Mouse (Mus musculus) left cerebral cortex, postnatal 10 days (tissue): Measurements from ENCODE around the gene Arl15. TPM values are rescaled to one million over a fixed set of nuclear protein-coding genes. Genes with fewer than 3 reads are reported as not detected.

Experiments used
- DNase-seq, 2 experiments: peaks; one replicate each; pipeline ENCODE4 v3.0.0; 2021 to 2022; ENCODE audit warnings: low spot score in 2 of 2, mixed read lengths in 1 of 2; ENCODE audit errors: extremely low spot score in 1 of 2
- intact Hi-C: fragments of 180-260 bp; cut with DNase I; formaldehyde crosslinking; loops from one replicate; pipeline ENCODE4 v1.15.1; 2025
- total RNA-seq, 2 experiments: library from RNA; stranded (reverse); gene quantifications; 2 replicates each; pipeline ENCODE4 v1.2.3; 2021

Arl15 gene
- total RNA-seq, 2 experiments from 2014 or later: 53.8 to 59.3 TPM

GRCm38 (mm10) chr13:114189441-114189840 lies 395.1 kb downstream of the Arl15 start:
- DNase-seq: no peak

DNA sequence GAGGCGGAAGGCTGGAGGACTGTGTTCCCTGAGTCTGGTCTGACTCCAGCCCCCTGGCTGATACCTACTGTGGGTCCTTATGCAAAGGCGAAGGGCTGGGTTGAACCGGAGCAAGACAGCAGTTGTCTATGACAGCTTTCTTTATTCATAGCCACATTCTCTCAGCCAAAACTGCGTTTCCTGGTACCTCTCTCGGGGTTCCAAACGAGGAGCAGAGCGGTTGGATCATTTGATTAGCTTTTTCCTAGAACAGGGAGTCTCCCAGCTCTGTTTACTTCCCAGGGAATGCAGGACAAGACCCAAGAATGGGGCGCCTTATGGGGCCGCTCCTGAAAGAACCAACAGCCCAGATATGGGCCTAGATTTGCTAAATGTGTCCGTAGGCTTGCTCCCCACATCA lies 396.6 kb downstream of the Arl15 start:
- DNase-seq: no peak
- intact Hi-C loops: no loop called here

More at GRCm38 (mm10) chr13:114189441-114189840, 395.1 kb downstream of the Arl15 start:
- intact Hi-C loops: no loop called here

- no peak for DNase-seq
- intact Hi-C loops: no loop called here
Observed at GRCm38 (mm10) chr13:114198252-114198799, 404.0 kb downstream of the Arl15 start.

DNA sequence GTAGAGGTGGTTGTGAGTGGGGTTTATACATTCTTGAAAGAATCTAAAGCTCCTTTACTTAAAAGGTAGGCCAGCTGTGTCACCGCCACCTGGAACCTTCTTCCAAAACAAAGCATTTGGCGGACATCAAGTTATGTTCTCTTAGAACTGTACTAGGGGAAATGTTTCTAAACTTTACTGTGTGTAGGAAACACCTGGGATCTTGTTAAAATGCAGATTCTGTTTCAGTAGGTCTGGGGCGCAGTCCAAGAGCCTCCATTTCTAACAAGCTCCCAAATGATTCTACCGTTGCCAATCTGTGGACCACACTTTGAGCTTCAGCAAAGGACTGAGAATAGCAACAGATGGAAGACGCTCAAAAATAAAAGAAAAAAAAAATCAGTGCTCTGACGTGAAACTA lies 405.4 kb downstream of the Arl15 start:
- peak in 1 of 2 experiments; percentile 16 for DNase-seq
- intact Hi-C loops: no loop called here

DNA sequence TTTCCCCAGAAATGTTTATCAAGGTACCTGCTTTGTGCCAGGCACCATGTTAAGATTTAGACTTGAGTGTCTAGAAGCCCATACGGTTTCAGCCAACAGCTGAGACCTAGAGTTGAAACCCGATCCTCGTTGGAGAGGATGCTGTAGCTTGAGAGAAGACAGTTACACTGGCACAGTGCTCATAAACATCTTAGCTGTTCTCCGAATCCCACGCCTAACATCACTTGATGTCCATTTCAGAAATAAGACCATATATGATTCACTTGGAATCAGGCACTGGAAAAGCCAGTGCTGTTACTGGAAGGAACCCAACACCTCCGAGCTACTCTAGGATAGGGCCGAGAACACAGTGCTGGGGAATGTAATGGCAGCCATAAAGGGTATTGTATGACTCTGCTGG lies 406.2 kb downstream of the Arl15 start:
- DNase-seq: no peak
- intact Hi-C loops: no loop called here

DNA sequence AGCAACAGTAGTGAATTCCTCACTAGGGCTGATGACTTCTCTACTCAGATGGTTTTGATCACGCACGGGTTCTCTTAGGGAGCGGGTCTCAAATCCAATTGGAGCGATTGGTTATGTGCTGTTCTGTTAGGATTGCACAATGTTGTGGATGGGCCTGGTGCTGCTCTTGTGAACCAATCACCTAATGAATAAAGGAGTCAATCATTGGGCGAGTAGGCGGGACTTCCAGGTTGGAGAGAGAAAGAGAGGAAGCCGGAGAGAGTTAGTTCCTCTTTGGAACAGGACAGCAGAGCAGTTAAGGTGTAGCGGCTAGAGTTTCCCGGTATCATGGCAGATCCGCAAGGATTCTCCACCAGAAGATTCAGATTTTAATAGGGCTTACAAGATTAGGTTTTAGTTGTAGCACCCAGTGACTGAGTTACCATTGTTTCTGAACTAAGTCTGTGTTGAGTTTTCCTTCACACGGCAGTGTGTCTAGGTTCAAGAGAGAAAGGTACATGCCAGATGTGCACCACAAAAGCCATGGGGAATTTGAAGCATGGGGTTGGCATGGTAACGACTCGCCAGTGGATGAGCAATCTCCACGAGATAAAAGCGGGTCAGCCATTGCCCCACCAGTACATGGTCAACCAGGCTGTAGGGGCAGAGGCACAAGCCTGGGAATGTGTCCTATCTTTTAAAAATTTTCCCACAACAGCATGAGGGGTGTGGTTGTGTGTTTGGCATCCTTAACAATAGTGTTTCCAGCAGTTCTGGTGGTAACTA lies 408.7 kb downstream of the Arl15 start:
- intact Hi-C loops: no loop called here
- no peak for DNase-seq

Other genes with a start within 250 kb of the Arl15 start
- gene Snx18, start 175.9 kb upstream of the Arl15 start, total RNA-seq: 10 to 100 TPM; 19.0 to 20.5 TPM
- gene Hspb3, start 130.8 kb upstream of the Arl15 start, total RNA-seq: 1 to 10 TPM; 9.0 to 9.7 TPM